Mouse (Mus musculus): ENCODE results near the gene Gm20388. TPM values are rescaled to one million over a fixed set of nuclear protein-coding genes. Genes with fewer than 3 reads are reported as not detected.

Gene Gm20388
- total RNA-seq, 2 experiments from 2014 or later: 4.0 TPM; not detected in 1

DNA sequence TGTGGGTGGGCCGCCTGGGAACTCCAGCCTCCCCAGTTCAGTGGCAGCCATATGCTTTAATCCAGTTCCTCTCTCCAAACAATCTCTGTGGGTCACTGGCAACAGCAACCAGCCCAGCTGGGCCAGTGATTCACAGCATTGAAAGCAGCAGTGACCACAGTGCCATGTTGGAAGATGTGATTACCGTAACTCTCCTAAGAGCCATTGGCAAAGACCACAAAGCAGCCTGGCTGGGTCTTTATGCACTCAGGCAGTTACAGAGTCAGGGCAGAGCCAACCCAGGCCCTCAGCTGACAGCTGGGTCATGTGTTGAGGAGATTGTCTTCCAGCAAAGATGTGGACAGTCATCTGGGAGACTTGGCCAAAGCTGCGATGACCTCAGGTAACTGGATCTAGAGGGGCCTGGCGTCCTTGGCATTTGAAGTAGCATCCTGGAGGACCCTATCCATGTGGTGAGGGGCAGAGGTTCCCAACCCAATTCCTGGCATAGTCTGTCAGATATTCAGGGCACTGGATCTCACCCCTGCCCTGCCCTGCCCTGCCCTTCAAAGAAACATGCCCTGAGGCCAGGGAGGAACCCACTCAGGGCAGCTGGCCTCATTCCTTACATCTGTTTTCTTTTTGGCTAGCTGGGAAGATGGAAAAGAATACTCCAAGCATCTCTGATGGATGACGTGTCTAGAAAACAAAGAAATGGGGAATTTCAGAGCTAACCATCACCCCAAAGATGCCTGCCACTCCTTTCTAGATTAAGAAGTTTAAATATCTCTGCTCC lies 1052.2 kb downstream of the Gm20388 start:
- peak in 1 of 2 experiments; percentile 22 for DNase-seq

DNA sequence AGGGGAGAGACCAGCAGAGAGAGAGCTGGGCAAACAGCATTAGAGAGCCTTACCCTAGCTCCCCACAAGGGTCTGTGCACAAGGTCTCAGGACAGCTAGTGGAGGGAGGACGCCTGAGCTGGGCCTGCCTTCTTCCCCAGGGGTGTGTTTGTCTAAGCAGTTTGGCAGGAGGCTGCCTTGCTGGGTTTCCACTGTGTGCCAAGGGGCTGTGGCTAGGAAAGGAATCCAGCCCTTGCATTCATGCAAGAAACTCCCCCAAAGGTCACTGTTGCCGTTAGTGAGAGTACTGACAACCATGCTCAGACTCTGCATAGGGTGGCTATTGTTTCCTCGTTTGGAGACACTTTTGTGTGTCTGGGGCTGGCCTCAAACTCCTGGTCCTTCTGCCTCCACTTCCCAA lies 1055.9 kb downstream of the Gm20388 start:
- DNase-seq: no peak

DNA sequence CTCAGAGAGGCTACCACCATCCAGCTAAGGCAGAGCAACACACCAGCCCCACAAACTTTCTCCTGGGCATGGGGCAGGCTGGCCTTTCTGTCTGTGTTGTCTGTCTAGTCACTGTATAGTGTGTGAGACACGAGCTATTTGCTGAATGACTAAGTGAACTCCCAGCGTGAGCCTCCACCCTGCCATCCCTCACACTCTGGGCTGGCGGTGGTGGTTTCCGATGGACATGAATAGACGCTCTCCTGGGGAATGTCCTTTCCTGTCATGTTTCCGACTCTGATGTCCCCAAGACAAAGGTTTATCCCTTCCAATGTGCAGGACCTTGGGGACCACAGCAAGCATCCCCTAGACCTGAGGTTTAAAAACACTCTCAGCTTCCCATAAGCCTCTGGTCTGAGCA lies 1057.7 kb downstream of the Gm20388 start:
- DNase-seq: no peak

DNA sequence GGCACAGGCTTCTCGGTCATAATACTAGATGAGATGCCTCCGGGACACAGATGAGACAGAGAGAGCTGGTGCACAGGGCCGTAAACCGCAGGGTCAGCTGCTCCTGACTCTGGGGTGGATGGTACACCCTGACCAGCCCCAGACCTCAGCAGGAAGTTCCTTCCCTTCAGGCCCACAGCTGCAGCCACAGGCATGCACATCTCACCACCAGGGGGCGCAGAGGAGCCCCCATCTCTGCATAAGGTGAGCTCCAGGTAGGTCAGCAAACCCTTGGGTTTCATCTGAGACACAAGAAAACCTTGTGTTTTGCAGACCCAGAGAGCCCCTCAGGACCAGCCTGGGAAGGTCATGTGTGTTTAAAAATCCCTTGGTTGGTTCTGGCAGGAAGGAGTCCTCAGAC lies 1059.7 kb downstream of the Gm20388 start:
- DNase-seq: peak in 1 of 2 experiments; percentile 55

DNA sequence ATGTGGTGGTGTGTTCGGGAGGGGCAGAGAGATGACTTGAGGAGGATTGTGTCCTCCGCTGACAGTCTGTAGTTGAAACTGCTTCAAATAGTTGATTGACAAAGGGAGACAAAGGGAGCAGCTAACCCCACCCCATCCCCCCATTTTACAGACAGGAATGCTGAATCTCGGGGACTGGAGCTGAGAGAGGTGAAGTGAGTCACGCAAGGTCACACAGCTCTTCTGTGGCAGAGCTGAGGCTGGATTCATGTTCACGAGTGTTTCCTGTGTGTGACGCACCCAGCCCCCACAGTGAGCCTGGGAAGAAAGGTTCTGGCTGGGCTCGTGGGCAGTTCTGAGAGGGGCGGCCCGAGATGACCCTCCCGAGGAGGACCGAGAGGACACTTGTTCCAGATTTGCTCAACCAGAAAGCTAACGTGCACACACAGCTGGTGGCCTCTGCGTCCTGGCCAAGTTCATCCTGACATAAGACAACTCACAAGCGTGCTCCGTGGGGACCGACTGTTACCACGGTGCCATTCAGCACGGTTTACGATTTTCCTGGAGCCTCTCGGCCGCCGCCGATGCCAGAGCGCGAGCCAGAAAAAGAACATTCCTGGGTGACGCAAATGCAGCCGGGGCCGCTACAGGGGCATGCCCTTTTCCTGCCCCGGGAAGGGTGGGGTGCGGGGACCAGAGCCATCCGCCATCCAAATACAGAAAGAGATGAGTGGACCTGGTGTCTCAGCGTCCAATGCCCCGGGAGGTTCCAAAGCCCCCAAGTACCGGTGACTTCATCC lies 1061.2 kb downstream of the Gm20388 start:
- DNase-seq: peak; percentile 68 to 74

DNA sequence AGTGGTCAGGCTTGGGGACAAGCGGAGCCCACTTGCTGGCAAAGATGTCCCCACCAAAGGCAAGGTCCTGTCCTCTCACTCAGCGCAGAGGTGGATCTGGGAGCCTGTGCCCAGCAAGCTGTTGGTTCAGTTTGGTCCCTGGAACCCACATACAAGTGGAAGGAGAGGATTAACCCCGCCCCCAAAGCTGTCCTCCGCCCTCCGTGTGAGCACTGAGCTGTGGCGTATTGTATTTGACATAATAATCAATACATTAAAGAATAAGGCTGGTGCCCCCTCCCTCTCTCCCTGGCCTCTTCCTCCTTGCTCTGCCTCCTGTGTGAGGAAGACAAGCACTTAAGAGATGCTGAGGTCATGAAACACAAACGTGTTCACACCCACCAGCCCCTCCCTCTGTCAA lies 1062.4 kb downstream of the Gm20388 start:
- DNase-seq: no peak

DNA sequence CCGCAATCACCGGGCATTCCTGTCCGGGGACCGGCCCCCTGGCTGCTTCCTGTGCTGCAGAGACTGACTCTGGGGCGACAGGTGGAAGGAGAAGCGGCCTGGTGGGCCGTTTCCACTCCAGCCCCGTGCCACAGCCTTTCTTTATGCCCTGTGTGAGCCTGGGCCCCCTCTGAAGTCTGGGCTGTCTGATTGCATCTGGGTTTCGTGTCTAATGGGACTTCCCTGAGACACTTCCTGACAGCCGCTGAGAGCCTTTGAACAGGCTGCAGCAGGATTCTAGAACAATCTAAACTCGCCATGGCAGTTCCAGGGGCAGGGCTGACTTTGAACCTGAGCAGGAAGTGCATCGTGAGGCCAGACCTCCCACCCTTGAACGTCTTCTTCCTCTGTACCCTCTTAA lies 1066.5 kb downstream of the Gm20388 start:
- DNase-seq: no peak

DNA sequence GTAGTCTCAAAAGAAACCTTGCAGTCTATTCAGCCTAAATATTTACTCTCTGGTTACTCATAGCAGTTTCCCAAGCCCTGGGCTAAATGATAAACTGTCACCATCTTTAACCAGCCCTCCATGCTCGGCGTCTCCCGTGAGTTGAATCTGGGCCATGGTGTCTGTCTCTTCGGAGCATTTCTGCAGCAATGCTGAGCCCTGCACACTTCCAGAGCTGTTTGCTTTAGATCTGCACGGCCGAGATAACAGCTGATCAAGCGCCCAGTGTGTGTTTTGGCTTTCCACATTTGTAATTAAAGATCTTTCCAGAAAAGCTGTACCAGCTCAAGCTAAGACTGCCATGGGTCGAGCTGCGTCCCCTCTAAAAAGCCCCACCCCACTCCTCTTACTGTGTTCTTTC lies 1068.6 kb downstream of the Gm20388 start:
- no peak for DNase-seq

DNA sequence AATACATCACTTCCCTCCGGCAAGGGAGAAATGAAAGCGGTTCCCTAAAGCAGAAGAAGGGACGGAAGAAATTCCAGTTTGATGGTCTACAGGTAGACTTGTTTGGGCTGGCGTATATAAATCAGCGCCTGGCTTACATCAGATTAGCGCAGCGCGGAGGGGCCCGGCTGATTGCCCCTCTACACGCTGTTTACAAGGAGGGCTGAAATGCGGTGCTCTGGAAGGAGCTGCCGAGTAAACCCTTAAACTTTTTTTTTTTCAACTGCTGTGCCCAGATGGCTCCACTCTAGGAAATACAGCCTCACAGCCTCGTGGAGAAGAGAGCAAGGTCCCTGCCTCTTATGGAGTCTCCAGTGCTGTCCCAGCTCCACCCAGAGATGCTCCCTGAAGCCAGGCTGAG lies 1070.3 kb downstream of the Gm20388 start:
- DNase-seq: no peak

DNA sequence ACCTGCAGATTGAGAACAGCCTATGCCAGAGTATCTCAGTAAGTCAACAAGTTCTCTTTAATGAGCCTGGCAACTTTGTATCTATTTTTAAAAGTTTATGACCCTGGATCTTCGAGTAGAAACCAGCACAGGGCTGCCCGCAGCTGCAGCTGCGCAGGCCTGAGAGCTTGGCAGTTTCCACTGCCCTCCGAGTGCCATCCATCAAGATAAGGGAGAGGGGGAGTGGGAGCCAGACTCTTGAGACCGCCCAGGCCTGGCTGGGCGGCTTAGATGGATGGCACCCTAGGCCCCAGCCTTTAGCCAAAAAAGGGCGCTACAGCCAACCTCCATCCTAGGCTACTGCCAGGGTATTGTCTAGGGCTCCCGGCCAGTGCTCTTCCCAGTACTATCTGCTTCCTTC lies 1074.2 kb downstream of the Gm20388 start:
- DNase-seq: no peak

DNA sequence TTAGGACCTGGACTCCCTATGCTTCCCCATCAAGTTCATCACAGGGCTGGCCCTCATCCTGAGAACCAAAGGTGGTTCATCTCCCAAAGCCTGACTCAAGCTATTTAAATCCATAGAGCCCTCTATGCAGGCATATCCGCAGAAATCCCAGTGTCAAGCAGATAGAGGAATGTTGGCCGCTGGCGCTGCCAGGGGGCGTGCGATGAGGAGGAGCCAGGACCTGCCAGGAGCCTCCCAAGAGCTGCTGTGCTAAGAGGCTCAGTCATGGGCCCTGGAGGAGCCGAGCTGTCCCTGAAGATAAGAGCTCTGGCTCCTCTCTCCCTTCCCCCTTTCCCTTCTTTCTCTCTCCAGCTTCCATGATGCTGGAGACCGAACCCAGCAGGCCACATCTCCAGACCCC lies 1075.4 kb downstream of the Gm20388 start:
- DNase-seq: no peak

DNA sequence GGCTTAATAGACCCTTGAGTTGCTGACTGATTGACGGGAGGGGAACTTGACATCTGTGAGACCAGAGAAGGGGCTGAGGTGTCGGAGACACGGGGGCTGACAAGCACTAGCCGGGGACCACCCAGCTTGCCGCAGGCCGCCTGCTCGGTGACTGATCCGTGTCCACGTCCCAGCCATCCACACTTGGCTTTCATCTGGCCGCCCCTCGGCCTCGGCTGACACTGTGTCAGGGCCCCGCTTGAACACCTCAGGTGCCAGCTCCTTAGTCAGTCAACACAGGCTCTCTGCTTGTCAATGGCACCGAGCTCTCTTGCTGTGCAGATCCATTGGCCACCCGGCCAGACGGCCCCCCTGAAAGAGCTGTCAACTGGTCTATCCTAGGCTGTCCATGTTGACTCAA lies 1083.1 kb downstream of the Gm20388 start:
- no peak for DNase-seq

DNA sequence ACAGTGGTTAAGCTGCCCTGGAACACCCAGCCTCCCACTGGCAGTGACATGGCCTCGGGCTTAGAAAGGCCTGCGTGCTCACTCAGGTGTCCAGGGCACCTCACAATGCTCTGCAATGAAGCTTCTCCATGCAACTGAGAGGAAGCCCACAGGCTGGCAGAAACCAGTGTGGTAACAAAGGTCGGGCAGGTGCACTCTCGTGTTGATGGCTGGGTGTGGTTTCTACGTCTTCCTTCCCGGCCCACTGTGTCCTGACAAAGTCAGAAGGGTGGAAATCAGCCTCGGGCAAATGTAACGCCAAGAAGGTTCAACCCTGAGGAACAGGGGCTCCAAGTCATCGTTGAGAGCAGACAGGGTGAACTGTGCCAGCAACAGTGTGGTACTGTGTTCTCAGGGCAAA lies 1084.8 kb downstream of the Gm20388 start:
- DNase-seq: no peak

DNA sequence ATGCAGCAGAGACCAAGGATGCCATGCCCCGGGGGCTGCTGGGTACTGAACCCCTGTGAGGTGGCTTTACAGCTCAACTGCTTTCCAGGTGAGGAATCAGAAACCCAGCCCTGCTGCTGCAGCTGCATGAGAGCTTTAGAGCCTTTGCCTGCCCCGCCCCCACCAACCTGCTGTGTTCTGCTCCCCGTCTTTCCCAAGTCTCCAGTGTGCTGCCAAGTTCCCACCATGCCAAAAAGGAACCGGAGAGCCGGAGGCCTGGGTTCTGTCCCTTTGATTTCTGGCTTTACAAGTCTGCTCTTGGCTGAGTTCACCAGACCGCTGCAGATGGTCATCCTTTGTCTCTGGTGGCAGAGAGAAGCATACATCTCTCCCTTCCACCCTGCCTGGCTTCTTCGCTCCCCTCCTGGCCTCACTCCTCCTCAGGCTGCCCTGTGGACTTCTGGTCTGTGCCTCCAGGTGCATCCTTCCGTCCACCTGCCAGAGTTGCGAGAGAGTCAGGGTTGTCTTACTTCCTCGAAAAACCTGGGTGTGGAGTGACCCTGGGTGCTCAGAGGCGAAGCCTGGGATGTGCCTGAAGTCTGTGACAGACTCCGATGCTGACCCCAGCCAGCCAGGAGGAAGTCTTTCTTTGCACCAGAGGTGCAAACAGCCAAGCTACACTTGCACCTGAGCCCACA lies 1086.4 kb downstream of the Gm20388 start:
- DNase-seq: no peak

DNA sequence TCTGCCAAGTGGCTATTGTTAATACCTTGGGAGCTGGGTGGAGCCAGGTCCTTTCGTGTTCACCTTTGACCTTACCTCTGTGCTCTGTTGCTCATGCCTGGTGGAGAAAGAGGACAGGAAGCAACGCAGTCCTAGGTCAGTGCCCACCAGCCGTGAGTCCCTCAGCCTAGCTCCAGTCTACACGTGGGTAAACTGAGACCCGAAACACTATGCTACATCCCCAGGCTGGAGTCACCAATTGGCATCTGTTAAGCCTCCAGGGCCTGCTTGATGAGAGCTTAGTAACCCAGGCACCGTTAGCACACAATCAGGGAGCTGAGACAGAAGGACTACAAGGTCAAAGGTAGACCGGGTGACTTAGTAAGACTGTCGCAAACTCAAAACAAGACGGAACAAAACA lies 1087.3 kb downstream of the Gm20388 start:
- DNase-seq: no peak

DNA sequence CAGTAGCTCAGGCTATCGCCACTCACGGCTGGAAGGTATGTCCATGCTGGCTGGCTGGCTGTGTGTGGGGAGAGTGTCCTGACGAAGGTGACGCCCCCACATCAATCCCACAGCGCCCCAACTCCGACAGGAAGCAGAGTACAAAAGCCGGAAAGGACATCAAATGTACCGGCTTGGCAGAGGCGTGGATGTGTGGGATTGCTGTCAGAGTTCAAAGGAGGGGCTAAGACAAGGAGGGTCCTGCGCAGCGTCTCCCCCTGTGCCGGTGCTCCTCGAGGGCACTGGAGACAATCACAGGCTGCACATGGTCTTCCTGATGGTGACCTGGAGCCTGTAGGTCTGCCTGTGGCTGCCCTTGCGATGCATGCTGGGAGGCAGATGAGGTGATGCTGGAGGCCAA lies 1088.3 kb downstream of the Gm20388 start:
- DNase-seq: peak; percentile 17 to 48

DNA sequence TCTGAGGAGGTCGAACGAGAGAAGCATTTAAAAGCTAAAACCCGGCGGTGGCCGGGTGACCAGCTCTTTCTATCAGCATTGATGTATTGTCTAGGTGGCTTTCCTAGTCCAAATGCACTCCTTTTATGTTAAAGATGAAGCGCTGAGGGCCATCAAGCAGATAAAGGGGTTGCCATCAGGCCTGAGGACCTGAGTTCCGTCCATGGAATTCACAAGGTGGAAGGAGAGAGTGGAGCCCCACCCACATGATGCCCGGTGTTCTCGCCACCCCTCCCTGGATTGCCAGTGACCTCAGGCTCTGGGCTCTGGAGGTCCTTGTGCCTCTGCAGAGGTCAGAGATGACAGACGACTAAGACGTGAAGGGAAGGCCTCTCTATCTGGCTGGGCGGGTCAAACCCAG lies 1091.3 kb downstream of the Gm20388 start:
- no peak for DNase-seq

DNA sequence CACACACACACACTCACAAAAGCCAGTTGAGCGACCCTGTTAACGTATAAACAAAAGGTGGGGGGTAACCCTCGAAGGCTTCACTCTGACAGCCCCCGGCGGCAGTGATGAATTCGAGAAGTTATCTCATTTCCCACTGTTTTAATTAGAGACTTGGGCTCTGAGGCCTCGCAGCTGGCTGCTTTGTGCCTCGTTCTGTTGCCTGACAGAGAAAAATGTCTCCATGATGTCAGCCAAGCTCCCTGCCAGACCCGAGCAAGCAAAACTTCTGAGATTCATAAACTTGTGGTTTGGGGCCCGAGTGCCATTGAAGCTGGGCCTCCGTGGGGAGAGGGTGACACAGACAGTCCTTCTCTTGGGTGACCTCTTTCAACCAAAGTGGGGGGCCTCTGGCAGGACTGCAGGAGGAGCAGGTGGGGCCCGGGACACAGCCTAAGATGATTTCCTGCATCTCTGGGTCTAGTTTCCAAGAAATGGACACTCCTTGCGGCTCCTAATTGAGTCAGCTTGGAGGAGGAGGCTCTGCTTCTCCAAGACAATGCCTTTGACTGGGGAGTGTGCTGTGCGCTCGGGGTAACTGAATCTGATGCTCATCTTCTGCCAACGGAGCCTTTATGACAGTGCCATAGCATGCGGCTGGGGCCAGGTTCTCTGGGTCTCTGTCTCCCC lies 1092.4 kb downstream of the Gm20388 start:
- no peak for DNase-seq

DNA sequence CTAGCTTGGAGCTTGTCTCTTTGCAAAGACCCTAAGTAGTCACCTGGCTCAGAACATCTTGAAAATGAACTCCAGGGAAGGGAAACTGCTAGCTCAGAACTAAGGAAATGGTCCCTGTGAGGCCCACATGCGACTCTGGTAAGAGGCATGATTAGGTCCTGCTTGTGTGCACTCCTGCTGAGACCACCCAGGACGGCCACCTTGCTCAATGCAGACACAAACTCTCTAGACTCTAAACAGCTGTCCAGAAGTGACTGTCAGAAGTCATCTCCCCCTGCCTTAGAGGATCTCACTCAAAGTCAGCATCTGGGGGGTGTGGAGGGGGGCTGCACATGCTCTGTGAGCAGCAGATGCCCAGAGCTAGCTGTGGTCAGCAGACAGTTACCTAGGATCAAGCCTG lies 1093.0 kb downstream of the Gm20388 start:
- no peak for DNase-seq

DNA sequence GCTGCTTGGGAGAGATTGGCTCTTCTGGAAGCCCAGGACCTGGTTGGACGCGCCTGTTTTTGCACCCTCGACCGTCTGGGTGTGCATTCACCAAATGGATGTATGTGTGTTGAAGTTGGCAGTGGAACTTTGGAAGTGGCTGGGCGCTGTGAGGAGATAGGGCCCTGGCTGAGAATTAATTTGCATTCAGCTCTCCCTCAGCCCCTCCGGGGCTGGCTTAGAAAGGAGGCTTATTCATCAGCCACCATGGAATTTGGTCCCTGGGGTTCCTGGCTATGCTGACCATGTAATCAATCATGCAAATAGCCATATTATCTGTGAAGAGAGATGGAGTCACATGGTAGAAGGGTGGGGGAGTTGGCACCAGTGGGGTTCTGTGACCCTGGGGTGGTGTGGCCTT lies 1102.7 kb downstream of the Gm20388 start:
- no peak for DNase-seq

DNA sequence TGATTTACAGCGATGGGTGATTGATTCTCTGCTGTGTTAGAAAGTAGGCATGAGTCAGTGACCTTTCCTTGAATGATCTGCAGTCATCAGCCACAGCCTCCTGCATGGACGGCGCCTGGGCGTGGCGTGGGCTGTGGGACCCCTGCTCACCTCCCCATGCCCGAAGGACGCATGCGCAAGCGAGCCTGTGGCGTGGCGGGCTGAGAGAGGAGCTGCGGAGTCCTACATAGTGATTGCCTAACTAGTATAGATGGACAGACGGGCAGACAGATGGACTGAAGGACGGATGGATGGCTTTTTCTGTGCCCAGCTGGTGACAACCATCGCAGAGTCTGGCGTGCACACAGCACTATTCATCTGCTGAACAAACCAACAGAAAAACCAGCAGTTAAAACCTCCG lies 1106.0 kb downstream of the Gm20388 start:
- DNase-seq: no peak

DNA sequence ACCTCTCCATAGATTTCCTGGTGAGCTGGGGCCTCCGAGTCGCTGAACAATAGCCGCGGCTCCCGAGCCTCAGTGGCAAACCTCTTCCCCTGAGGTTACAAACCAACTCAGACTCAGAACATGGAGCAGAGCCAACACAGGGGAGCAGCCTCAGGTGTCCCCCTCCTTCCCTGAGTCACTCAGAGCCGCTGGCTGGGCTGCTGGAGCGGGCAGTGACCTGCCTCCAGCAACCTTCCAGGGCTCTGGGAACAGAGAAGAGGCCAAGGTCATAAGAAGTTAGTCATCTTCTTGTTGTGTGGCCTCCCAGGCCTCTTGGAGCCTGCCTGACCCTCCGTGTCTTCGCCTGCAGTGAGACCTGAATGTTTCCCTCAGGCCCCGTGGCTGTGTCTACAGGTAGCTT lies 1107.6 kb downstream of the Gm20388 start:
- DNase-seq: no peak

DNA sequence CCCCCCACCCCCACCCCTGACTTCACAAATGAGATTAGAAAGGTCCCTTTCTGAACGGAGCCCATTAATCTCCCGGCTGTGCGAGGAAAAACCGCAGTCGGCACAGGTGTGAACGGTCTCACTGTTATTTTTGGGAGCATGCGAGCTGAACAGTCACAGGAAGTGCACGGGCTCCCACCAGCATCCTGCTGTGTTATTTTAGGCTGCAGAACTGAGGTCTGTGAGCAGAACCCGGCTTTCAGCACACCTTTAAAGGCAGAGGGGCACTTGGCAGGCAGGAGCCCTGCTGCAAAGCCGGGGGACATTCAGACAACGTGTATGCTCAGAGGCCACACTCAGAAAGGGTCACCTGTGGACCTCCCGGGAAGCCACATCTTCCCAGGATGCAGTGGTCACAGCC lies 1110.8 kb downstream of the Gm20388 start:
- DNase-seq: no peak
